Mouse (Mus musculus) embryonic facial prominence, embryonic 14.5 days (tissue): Measurements from ENCODE around the gene Mdga2. TPM values are rescaled to one million over a fixed set of nuclear protein-coding genes. Genes with fewer than 3 reads are reported as not detected.

Experiments used
- ATAC-seq: fragments of 200-750 bp; cut with Nextera tagmentation; 2 replicates; pipeline ENCODE4 v1.8.0; 2017; ENCODE audit warnings: low read depth, moderate number of reproducible peaks, moderate TSS enrichment
- DNase-seq: peaks from one replicate; pipeline ENCODE4 v3.0.0-alpha.2; 2015; ENCODE audit warnings: low spot score
- H3K27ac ChIP-seq: fragments of 300-500 bp; sonication (generic); replicated peaks from 2 replicates; pipeline ENCODE4 v1.5.1; 2014; ENCODE audit warnings: low read depth, mild to moderate bottlenecking, low read length, moderate library complexity
- H3K27me3 ChIP-seq: fragments of 300-500 bp; sonication (generic); replicated peaks from 2 replicates; pipeline ENCODE4 v1.6.1; 2014; ENCODE audit warnings: low read length; ENCODE audit not compliant: control insufficient read depth, insufficient read depth
- H3K36me3 ChIP-seq: fragments of 300-500 bp; sonication (generic); 2 replicates; pipeline ENCODE4 v1.6.1; 2014; ENCODE audit warnings: low read length, mixed read lengths; ENCODE audit not compliant: control insufficient read depth, insufficient read depth
- H3K4me1 ChIP-seq: fragments of 300-500 bp; sonication (generic); 2 replicates; pipeline ENCODE4 v1.6.1; 2014; ENCODE audit warnings: antibody characterized with exemption, low read length; ENCODE audit not compliant: control insufficient read depth, insufficient read depth
- H3K4me2 ChIP-seq: fragments of 300-500 bp; sonication (generic); 2 replicates; pipeline ENCODE4 v1.6.1; 2014; ENCODE audit warnings: low read depth, mild to moderate bottlenecking, low read length, moderate library complexity, mixed read lengths
- H3K4me3 ChIP-seq: fragments of 300-500 bp; sonication (generic); 2 replicates; pipeline ENCODE4 v1.5.1; 2014; ENCODE audit warnings: low read depth, mild to moderate bottlenecking, low read length
- H3K9ac ChIP-seq: fragments of 300-500 bp; sonication (generic); 2 replicates; pipeline ENCODE4 v1.6.1; 2014; ENCODE audit warnings: low read depth, mild to moderate bottlenecking, low read length, moderate library complexity, mixed read lengths
- H3K9me3 ChIP-seq: fragments of 300-500 bp; sonication (generic); 2 replicates; pipeline ENCODE4 v1.6.1; 2016; ENCODE audit warnings: low read length; ENCODE audit not compliant: control insufficient read depth
- WGBS: fragments of 180-500 bp; shearing (Covaris S2); extraction: QIAGEN DNeasy Blood & Tissue Kit; methylation state at CpG from one replicate; pipeline ENCODE4 v1.1.7; 2014; 5-methylcytosine and 5-hydroxymethylcytosine counted together
- polyA plus RNA-seq: library from polyadenylated mRNA; unstranded; fragments of >200 nt; fragmentation: Nextera tagmentation; extraction: Ambion mirVana; gene quantifications from 2 replicates; pipeline ENCODE4 v1.2.1, GENCODE M21; 2014

Mdga2 gene
- polyA plus RNA-seq, 1 experiment from 2014 or later = 3.0 TPM

GRCm38 (mm10) chr12:66556846-66557245 lies 665.5 kb downstream of the Mdga2 start:
- no peaks in the 10 kb centered on the region for H3K9me3 ChIP-seq
- no peak overlapping the region for H3K4me3 ChIP-seq
- WGBS = 84% methylated on average over 3 of the region's 3 CpGs
- H3K27me3 ChIP-seq = no peaks in the 10 kb centered on the region
- DNase-seq (peak; percentile 31), ATAC-seq (no peak)
- no peaks in the 10 kb centered on the region for H3K36me3 ChIP-seq
- no peak overlapping the region for H3K4me2 ChIP-seq
- no peak overlapping the region for H3K27ac ChIP-seq
- H3K4me1 ChIP-seq = no peaks in the 10 kb centered on the region
- no peak overlapping the region for H3K9ac ChIP-seq

GRCm38 (mm10) chr12:66556178-66556820 lies 666.0 kb downstream of the Mdga2 start:
- WGBS = 65% methylated on average over 2 of the region's 2 CpGs

GRCm38 (mm10) chr12:66524973-66525372 lies 697.4 kb downstream of the Mdga2 start:
- Histone ChIP-seq H3K9me3 (no peaks in the 10 kb centered on the region), H3K4me1 (no peaks in the 10 kb centered on the region), H3K9ac (no peak overlapping the region), H3K4me3 (no peak overlapping the region), H3K27ac (no peak overlapping the region), H3K36me3 (no peaks in the 10 kb centered on the region), H3K27me3 (no peaks in the 10 kb centered on the region), H3K4me2 (no peak overlapping the region)
- DNase-seq = no peak
- ATAC-seq = no peak
- WGBS = 36% methylated on average over 2 of the region's 2 CpGs

More at GRCm38 (mm10) chr12:66556178-66556820, 666.0 kb downstream of the Mdga2 start:
- Histone ChIP-seq H3K4me2 (no peak overlapping the region), H3K27me3 (no peaks in the 10 kb centered on the region), H3K4me3 (no peak overlapping the region), H3K9me3 (no peaks in the 10 kb centered on the region), H3K36me3 (no peaks in the 10 kb centered on the region), H3K9ac (no peak overlapping the region), H3K27ac (no peak overlapping the region), H3K4me1 (no peaks in the 10 kb centered on the region)
- DNase-seq (peak; percentile 8), ATAC-seq (no peak)

- Histone ChIP-seq H3K4me2 (no peak overlapping the region), H3K4me1 (no peaks in the 10 kb centered on the region), H3K9ac (no peak overlapping the region), H3K4me3 (no peak overlapping the region), H3K27ac (no peak overlapping the region), H3K27me3 (no peaks in the 10 kb centered on the region), H3K36me3 (no peaks in the 10 kb centered on the region), H3K9me3 (no peaks in the 10 kb centered on the region)
- WGBS = 59% methylated on average over 4 of the region's 4 CpGs
- DNase-seq = no peak
- no peak for ATAC-seq
Observed at GRCm38 (mm10) chr12:66499258-66499657, 723.1 kb downstream of the Mdga2 start.

- Histone ChIP-seq H3K27me3 (no peaks in the 10 kb centered on the region), H3K9me3 (no peaks in the 10 kb centered on the region), H3K4me2 (no peak overlapping the region), H3K4me3 (no peak overlapping the region), H3K27ac (0 out of 2 replicates have a peak overlapping the region, but pooled peaks have one; percentile 21), H3K36me3 (no peaks in the 10 kb centered on the region), H3K9ac (no peak overlapping the region), H3K4me1 (no peaks in the 10 kb centered on the region)
- 0 out of 2 replicates have a peak, but pooled peaks have one; percentile 53 for ATAC-seq
- WGBS = 34% methylated on average over 4 of the region's 4 CpGs
- peak; percentile 79 for DNase-seq
Observed at GRCm38 (mm10) chr12:66470868-66471267, 751.5 kb downstream of the Mdga2 start.

- Histone ChIP-seq H3K27ac (no peak overlapping the region), H3K4me3 (no peak overlapping the region), H3K9ac (no peak overlapping the region), H3K36me3 (no peaks in the 10 kb centered on the region), H3K27me3 (no peaks in the 10 kb centered on the region), H3K9me3 (no peaks in the 10 kb centered on the region), H3K4me1 (no peaks in the 10 kb centered on the region), H3K4me2 (no peak overlapping the region)
- ATAC-seq (no peak), DNase-seq (peak; percentile 5)
- WGBS = 82% methylated on average over 8 of the region's 8 CpGs
Observed at GRCm38 (mm10) chr12:66470243-66470863, 752.0 kb downstream of the Mdga2 start.

GRCm38 (mm10) chr12:66465516-66465915 lies 756.8 kb downstream of the Mdga2 start:
- DNase-seq (no peak), ATAC-seq (no peak)
- H3K9ac ChIP-seq = no peak overlapping the region
- H3K4me3 ChIP-seq = no peak overlapping the region
- H3K4me2 ChIP-seq = no peak overlapping the region
- no peak overlapping the region for H3K27ac ChIP-seq
- whole genome bisulfite sequencing = 90% methylated on average over 3 of the region's 3 CpGs
- H3K36me3 ChIP-seq = no peaks in the 10 kb centered on the region
- H3K27me3 ChIP-seq = no peaks in the 10 kb centered on the region
- H3K9me3 ChIP-seq = no peaks in the 10 kb centered on the region
- H3K4me1 ChIP-seq = no peaks in the 10 kb centered on the region

- Histone ChIP-seq H3K4me2 (no peak overlapping the region), H3K36me3 (no peaks in the 10 kb centered on the region), H3K4me3 (no peak overlapping the region), H3K27ac (no peak overlapping the region), H3K27me3 (no peaks in the 10 kb centered on the region), H3K4me1 (no peaks in the 10 kb centered on the region), H3K9ac (no peak overlapping the region), H3K9me3 (no peaks in the 10 kb centered on the region)
- ATAC-seq (no peak), DNase-seq (no peak)
- 66% methylated on average over 2 of the region's 2 CpGs for WGBS
Observed at GRCm38 (mm10) chr12:66443340-66443739, 779.0 kb downstream of the Mdga2 start.
